Mouse (Mus musculus): ENCODE measurements around the gene Tfam.

GRCm38 (mm10) chr10:71195501-71195900 lies 42.6 kb downstream of the Tfam start:
- TF ChIP-seq POLR2A (IDR thresholded peaks at IDR 0.05; ENCODE audit: extremely low read depth, insufficient read depth, low read length) (no peak), CTCF (IDR thresholded peaks at IDR 0.05; ENCODE audit: low read depth, low read length) (no peak)

Measured in liver, adult 2 months (tissue).